Mouse (Mus musculus) myocyte (in vitro differentiated cells): ENCODE measurements around the gene Pdzd2.

Source experiments
- CEBPB ChIP-seq: IDR thresholded peaks from 2 replicates; pipeline ENCODE4 v1.6.1; 2011; ENCODE audit warnings: mild to moderate bottlenecking, moderate library complexity; ENCODE audit not compliant: poor library complexity, insufficient read depth, severe bottlenecking
- E2F4 ChIP-seq: IDR thresholded peaks from one replicate; pipeline ENCODE4 v1.6.1; 2011; ENCODE audit warnings: mild to moderate bottlenecking, control low read depth, moderate library complexity; ENCODE audit not compliant: insufficient read depth
- MAX ChIP-seq: IDR thresholded peaks from one replicate; pipeline ENCODE4 v1.6.1; 2011; ENCODE audit warnings: low read depth, mild to moderate bottlenecking, control low read depth
- MYOD1 ChIP-seq, 3 experiments: IDR thresholded peaks; one replicate each; pipeline ENCODE4 v1.6.1; 2011; ENCODE audit warnings: control low read depth in 2 of 3, low read depth in 2 of 3, mild to moderate bottlenecking in 2 of 3, moderate library complexity in 1 of 3; ENCODE audit not compliant: insufficient read length in 2 of 3, control insufficient read depth in 1 of 3
- MYOG ChIP-seq, 3 experiments: IDR thresholded peaks; one replicate each; pipeline ENCODE4 v1.6.1; 2011; ENCODE audit warnings: control low read depth in 2 of 3, low read depth in 2 of 3, mild to moderate bottlenecking in 2 of 3; ENCODE audit not compliant: insufficient read length in 2 of 3, control insufficient read depth in 1 of 3, insufficient read depth in 1 of 3
- POLR2A ChIP-seq: IDR thresholded peaks from one replicate; pipeline ENCODE4 v1.6.1; 2011; ENCODE audit warnings: low read depth, mild to moderate bottlenecking, control low read depth, moderate library complexity; ENCODE audit not compliant: insufficient read length
- POLR2AphosphoS2 ChIP-seq: IDR thresholded peaks from one replicate; pipeline ENCODE4 v1.6.1; 2011; ENCODE audit warnings: low read depth, control low read depth; ENCODE audit not compliant: insufficient read length
- REST ChIP-seq: IDR thresholded peaks from one replicate; pipeline ENCODE4 v1.6.1; 2011; ENCODE audit warnings: mild to moderate bottlenecking, control low read depth, moderate library complexity; ENCODE audit not compliant: insufficient read depth, insufficient read length
- SRF ChIP-seq: IDR thresholded peaks from one replicate; pipeline ENCODE4 v1.6.1; 2011; ENCODE audit warnings: low read depth; ENCODE audit not compliant: control insufficient read depth, insufficient read length
- TCF12 ChIP-seq: IDR thresholded peaks from one replicate; pipeline ENCODE4 v1.6.1; 2011; ENCODE audit warnings: mild to moderate bottlenecking, control low read depth; ENCODE audit not compliant: poor library complexity, insufficient read depth, severe bottlenecking
- TCF3 ChIP-seq: IDR thresholded peaks from one replicate; pipeline ENCODE4 v1.6.1; 2011; ENCODE audit warnings: low read depth, control low read depth; ENCODE audit not compliant: insufficient read length
- USF1 ChIP-seq: IDR thresholded peaks from one replicate; pipeline ENCODE4 v1.6.1; 2011; ENCODE audit warnings: low read depth, mild to moderate bottlenecking, control low read depth, moderate library complexity

DNA sequence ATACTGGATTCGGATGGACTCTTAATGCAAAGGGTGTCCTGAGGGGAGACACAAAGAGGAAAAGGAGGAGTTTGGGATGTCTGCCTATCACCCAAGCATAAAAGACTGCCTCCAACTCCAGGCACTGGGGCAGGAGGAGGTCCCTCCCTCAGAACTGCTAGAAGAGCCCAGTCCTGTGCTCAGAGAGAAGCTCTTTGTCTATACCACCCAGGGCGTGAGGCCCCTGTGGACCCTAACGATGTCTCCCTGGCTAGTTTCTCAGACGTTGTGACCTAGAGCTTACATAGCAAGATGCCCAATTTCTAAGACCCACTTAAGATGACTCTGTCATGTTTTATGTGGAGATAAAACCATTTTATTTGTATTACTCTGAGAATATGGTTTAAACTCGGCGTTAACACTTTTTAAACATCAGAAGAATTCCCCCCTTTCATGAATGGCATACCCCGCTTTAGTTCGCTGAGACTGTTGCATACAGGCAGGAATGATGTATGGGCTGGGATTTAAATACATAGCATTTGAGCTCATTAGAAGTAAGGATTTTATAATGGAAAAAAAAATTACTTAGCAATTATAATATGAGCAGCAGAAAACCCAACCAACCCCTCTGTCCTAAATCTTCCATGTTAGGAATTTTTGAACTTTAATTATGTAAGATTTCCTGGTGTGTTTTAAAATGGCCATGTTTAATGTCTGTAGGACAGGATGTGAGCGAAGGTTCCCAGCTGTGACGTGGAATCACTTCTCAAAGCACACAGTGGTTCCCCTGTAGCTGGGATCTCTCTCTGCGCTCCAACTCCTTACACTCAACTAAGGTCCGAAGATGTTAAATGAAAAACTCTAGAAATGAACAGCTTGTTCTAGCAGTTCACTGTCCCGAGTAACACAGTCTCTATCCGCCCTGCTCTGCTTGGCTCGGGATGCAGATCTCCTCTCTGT lies 268.6 kb downstream of the Pdzd2 start:
- no peak for TF ChIP-seq USF1
- no peak for TF ChIP-seq POLR2AphosphoS2
- no peak for TF ChIP-seq TCF12
- TF ChIP-seq POLR2A, result no peak
- no peak for TF ChIP-seq TCF3
- no peak for TF ChIP-seq SRF
- no peak for TF ChIP-seq E2F4
- no peak for TF ChIP-seq MYOG (IDR thresholded peaks at IDR 0.05; ENCODE audit: control insufficient read depth in 1 of 3, insufficient read depth in 1 of 3, insufficient read length in 2 of 3, low read depth in 2 of 3)
- TF ChIP-seq REST, result no peak
- no peak for TF ChIP-seq MAX
- no peak for TF ChIP-seq MYOD1 (IDR thresholded peaks at IDR 0.05; ENCODE audit: control insufficient read depth in 1 of 3, insufficient read length in 2 of 3, low read depth in 2 of 3)
- no peak for TF ChIP-seq CEBPB
